Mouse (Mus musculus) kidney, postnatal 14 days (tissue): Measurements from ENCODE around the gene Rbm4.
A peak's percentile ranks its signal among the peaks of the same experiment; 100 is the strongest.
"Not testable (repeated sequence)": the region's sequence is repeated elsewhere in the genome, so short reads cannot be mapped to it uniquely, and the experiment has no call there.

Experiments used
- DNase-seq: peaks from one replicate; pipeline ENCODE4 v3.0.0; 2022; ENCODE audit warnings: mixed read lengths

Rbm4 gene

GRCm38 (mm10) chr19:4793831-4794422, at the start of gene Rbm4:
Gene Rbm4, minus strand, starts transcription at chr19:4793901.
- DNase-seq: peak; percentile 99

- no peak for DNase-seq
Measured at GRCm38 (mm10) chr19:4842611-4843010, 48.9 kb upstream of the Rbm4 start.

- no peak for DNase-seq
Measured at GRCm38 (mm10) chr19:4840848-4841247, 47.1 kb upstream of the Rbm4 start.

DNA sequence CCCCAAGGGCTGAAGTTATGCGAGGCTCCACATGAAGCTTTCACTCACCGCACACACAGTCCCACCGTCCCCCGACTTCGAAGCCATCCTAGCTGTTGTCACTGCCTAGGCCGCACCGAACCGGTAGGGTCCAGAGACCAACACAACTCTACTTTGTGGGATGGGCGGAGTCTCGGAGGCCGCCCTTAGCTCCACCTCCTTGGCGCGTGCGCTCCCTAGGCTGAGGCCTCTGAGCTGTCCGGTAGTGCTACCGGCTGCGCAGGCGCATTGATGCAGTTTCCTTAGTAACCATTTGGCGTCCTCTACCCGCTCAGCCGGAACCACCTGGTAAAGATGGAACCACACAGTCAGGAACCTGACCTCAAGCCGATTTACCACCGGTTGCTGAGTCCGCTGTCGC, 45.4 kb upstream of the Rbm4 start, which contains the start of the genes Ccs and Ccdc87:
Gene Ccs, minus strand, starts transcription at position 184 of the 400 bp plus-strand sequence.
Gene Ccdc87, plus strand, starts transcription at position 218 of the 400 bp plus-strand sequence.
- DNase-seq: peak; percentile 99

DNA sequence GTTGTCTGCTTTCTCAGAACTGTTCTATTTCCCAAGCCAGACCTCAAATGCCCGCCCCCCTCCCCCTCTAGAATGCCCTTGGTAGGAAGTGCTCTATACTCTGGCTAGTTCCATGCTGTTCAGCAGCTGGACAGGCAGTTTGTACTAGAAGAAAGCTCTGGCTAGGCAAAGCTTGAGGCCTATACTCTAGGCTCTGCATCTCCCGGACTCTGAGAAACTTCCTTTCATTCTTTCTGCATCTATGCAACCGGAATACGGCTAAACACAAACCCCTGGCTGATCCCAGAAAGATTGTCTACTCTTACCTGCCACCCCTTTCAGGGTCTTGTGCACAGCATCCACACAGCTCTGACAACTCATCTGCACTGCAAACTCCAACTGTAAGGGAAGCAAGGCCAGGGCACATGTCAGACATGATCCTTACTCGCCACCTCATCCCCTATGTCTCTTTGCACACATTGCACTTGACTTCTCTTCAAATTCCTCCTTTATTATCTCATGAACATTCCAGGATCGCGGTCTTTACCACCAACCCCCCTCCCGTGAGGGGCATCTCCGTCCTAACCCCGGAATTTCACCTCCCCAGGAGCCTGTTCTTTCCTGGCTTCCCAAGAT, 44.9 kb upstream of the Rbm4 start:
- no peak for DNase-seq

DNA sequence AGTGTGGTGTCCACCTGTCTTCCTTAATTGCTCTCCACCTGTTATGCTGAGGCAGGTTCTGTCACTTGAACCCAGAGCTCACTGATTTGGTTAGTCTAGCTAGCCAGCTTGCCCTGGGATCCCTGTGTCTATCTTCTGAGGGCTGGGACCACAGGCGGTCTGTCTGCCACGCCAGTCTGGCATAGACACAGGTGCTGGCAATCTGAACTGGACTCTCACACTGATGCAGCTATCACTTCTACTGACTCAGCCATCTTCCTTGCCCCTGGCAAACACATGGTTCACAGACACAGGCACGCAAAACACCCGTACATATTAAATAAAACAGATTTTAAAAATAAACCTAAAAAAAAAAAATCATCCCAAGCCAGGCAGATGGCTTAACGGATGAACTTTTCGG, 43.3 kb upstream of the Rbm4 start:
- no peak for DNase-seq

DNA sequence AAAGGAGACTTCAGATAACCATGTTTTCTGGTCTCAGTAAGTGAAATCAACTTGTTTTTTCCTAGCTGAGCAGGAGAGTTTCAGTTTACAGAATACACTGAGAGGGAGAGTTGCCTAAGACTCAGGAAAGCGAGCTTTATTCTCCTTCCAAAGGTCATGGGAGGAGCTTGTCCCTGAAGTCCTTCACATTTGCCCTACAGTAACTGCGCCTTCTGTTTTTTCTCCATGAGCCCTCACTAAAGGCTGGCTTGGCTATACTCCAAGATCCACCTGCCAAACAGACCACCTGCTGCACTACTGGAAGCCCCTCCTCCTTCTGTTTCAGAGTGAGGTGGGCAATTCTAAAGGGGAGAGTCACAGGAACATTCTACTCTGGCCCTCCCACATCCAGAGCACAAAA, 42.4 kb upstream of the Rbm4 start:
- peak; percentile 55 for DNase-seq

DNA sequence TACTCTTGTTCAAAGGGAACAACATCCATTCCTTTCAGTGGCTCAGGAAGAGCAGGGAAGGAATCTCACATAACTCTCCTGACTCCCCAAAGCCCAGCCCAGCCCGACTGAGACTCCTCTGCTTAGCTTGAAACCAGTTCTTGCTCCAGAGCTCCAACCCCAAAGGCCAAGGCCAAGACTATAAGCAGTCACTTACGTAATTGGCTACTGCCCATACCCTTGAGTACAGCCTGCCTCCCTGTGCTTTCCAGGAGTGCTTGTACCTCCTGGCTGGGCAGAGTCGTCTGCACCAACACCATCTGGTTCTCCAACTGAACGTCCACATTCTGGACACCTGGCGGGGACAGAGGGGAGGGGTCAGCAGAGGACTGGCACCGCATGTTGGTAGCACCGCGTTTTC, 40.3 kb upstream of the Rbm4 start:
- DNase-seq: no peak

- peak; percentile 38 for DNase-seq
Measured at GRCm38 (mm10) chr19:4829156-4829555, 35.5 kb upstream of the Rbm4 start.

GRCm38 (mm10) chr19:4828444-4829114, 34.9 kb upstream of the Rbm4 start:
- peak; percentile 65 for DNase-seq

- peak; percentile 94 for DNase-seq
Measured at GRCm38 (mm10) chr19:4820678-4821303, 27.1 kb upstream of the Rbm4 start.

DNA sequence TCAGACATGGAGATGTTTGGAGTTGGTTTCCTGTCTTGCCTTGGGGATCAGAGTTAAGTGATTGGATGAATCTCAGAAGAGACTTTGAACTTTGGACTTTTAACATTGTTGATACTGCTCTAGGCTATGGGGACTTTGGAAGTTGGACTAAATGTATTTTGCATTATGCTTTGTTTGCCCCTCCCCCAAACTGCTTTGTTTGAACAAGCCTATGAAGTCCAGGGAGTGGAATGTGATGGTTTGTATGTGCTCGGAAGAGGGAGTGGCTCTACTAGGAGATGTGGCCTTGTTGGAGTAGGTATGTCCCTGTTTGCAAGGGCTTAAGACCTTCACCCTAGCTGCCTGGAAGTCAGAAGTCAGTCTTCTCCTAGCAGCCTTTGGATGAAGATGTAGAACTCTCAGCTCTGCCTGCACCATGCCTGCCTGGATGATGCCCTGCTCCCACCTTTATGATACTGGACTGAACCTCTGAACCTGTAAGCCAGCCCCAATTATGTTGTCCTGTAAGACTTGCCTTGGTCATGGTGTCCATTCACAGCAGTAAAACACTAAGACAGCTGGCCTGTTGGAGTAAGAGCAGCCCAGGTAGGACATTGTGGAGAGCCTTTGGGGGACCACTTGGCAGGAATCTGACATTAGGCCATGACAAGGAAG, 23.6 kb upstream of the Rbm4 start:
- DNase-seq: no peak

DNA sequence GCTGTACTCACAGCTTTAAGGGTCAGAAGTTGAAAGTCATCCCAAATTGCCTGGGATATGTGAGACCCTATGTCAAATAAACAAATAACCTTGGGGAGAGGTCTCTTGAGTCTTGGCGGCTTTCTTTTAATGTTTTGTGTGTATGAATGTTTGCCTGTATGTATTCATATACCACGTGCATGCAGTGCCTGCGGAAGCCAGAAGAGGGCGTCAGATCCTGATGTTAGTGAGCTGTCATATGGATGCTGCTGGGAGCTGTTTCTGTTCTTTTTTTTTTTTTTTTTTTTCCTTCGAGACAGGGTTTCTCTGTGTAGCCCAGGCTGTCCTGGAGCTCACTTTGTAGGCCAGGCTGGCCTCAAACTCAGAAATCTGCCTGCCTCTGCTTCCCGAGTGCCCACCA, 19.3 kb upstream of the Rbm4 start:
- DNase-seq: peak; percentile 31

GRCm38 (mm10) chr19:4812334-4812949, 18.7 kb upstream of the Rbm4 start:
- not testable (repeated sequence) for DNase-seq

- DNase-seq: no peak
Measured at GRCm38 (mm10) chr19:4811909-4812242, 18.2 kb upstream of the Rbm4 start.

- peak; percentile 99 for DNase-seq
Measured at GRCm38 (mm10) chr19:4811063-4811908, 17.6 kb upstream of the Rbm4 start, which contains the start of the genes Gm21992 and Rbm14. Gene Gm21992, minus strand, starts transcription at chr19:4811612. Gene Rbm14, minus strand, starts transcription at chr19:4811634.

GRCm38 (mm10) chr19:4810746-4811062, 17.0 kb upstream of the Rbm4 start:
- no peak for DNase-seq

DNA sequence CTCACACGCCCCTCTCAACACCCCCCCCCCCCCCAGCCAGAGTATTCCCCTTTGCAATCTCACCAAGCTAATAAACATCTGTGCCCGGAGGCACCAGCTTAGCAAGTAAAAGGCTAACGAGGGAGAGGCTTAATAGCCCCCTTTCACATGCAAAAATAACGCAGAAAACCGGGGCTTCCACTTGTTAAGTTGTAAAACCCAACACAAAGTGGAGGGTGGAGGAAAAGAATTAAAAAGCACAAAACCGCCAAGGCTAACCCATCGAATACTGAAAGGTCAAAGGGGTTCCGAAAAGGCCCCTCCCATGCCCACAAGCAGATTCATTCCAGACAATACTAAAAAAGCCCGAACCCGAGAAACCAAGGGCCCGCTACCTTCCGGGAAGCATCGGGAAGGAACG, 16.6 kb upstream of the Rbm4 start:
- no peak for DNase-seq

DNA sequence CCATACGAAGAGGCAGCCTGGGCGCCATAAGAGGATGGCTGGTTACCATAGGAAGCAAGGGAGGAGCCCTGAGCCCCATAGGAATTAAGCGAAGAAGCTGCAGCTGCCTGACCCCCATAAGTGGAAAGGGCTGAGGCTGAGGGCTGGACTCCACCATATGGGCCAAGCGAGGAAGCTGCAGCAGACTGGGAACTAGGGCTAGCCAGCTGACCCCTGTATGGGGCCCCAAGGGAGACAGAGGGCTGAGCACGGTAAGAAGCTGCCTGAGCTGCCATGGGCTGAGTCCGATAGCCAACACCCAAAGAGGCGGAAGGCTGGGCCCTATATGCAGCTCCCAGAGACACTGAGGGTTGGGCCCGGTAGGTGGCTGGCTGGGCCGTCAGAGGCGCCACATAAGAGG, 9.6 kb upstream of the Rbm4 start:
- no peak for DNase-seq

DNA sequence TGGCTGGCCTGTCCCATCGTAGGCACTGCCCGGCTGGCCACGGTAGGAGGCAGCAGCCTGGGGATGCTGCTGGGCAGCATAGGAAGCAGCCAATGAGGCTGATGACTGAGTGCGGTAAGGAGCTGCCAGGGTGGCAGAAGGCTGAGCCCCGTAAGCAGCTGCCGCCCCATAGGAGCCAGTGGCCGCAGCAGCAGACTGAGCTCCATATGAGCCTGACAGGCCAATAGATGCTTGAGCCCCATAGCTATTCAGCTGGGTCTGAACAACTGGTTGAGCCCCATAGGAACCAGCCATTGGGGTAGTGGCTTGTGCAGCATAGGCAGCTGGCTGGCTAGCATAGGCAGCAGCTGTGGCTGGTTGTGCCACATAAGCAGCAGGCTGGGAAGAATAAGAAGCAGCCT, 9.0 kb upstream of the Rbm4 start:
- no peak for DNase-seq

- DNase-seq: no peak
Measured at GRCm38 (mm10) chr19:4799083-4799482, 5.4 kb upstream of the Rbm4 start.

- no peak for DNase-seq
Measured at GRCm38 (mm10) chr19:4797846-4798245, 4.1 kb upstream of the Rbm4 start.
